Mouse (Mus musculus) cortical plate, adult 2 months (tissue): ENCODE results near the gene Agtrap. TPM values are rescaled to one million over a fixed set of nuclear protein-coding genes. Genes with fewer than 3 reads are reported as not detected.
A peak's percentile ranks its signal among the peaks of the same experiment; 100 is the strongest.

ENCODE experiments used
- H3K27ac ChIP-seq: fragments of 200-500 bp; 2 replicates; pipeline ENCODE4 v1.5.1; 2012; ENCODE audit warnings: low read length, control low read depth, inconsistent platforms; ENCODE audit not compliant: insufficient read depth
- H3K4me1 ChIP-seq: fragments of 200-500 bp; 2 replicates; pipeline ENCODE4 v1.6.1; 2011; ENCODE audit warnings: low read length; ENCODE audit not compliant: control insufficient read depth, insufficient read depth
- H3K4me3 ChIP-seq: fragments of 200-500 bp; 2 replicates; pipeline ENCODE4 v1.5.1; 2011; ENCODE audit warnings: mild to moderate bottlenecking, low read length, control low read depth; ENCODE audit not compliant: insufficient read depth
- CTCF ChIP-seq: fragments of 200-500 bp; IDR thresholded peaks from 2 replicates; pipeline ENCODE4 v1.5.1; 2011; ENCODE audit warnings: mild to moderate bottlenecking, control low read depth, low read length; ENCODE audit not compliant: insufficient read depth; ENCODE audit errors: extremely low read depth
- POLR2A ChIP-seq: fragments of 200-500 bp; IDR thresholded peaks from 2 replicates; pipeline ENCODE4 v1.6.1; 2011; ENCODE audit warnings: mild to moderate bottlenecking, low read length, control low read depth; ENCODE audit not compliant: insufficient read depth; ENCODE audit errors: extremely low read depth
- polyA plus RNA-seq: library from polyadenylated mRNA; depleted of rRNA; stranded (reverse); fragments of >200 nt; gene quantifications from 2 replicates; pipeline ENCODE4 v1.2.3, GENCODE M21; 2012

Gene Agtrap
- polyA plus RNA-seq, 1 experiment = 6.1 TPM

DNA sequence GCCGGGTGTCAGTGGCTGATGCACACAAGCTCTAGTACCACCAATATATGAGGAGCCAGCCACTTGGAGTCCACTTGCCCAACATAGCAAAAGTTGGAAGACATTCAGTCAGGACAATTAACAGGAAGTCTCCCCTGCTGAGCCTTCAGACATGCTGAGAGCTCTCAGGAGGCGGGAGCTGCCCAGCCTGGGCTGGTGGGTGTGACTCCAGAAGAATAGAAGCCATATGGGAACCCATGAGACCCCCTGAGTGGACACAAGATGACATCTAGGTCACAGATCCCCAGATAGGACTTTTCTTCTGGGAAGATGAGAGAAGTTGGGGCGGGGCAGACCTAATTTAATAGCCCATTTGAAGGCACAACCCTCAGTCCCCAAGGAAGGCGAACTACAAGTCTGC lies 1.3 kb upstream of the Agtrap start:
- Histone ChIP-seq H3K4me1 (no peaks in the 10 kb centered on the region), H3K27ac (no peak overlapping the region)
- no peak for TF ChIP-seq POLR2A
- no peak for TF ChIP-seq CTCF

DNA sequence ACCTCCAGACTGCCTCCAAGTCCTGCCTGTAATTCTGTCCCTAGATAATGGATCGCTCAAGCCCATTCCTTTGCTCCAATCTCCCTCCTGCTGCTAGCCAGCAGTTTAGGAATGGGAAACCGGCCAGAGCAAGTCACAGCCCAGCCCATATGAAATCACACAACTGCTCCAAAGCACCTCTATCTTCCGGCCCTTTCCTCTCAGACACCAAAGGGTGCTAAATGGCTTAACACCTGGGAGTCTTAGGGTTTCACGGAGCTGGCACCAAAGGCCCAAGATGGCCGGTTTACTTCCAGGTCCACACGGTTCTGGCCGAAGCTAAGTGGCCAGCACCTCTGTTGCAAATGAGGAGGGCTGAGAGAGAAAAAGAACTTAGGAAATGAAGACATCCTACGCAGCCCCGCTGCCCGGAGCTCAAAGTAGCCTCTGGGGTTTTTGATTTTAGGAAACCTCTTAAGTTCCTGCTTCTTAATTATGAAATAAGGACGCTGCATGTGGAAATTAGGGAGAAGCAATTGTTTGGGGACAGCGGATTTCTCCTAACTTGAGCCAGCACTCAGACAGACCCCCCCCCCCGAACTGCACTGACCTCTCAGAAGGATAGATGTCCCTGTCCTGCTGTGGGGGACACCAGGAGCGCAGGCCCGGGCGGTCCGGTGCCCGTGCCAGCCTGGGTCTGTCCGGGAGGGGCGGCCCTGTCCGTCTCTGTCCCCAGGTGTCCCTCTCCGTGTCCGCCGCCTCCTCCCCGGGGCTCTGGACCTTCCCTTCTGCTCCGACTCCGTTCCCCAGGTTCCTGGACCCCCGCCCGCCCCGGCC lies 532 bp downstream of the Agtrap start:
- Histone ChIP-seq H3K4me3 (peak overlapping the region; percentile 7), H3K4me1 (no peaks in the 10 kb centered on the region), H3K27ac (no peak overlapping the region)
- TF ChIP-seq CTCF (no peak), POLR2A (no peak)

More for the DNA sequence above, 1.3 kb upstream of the Agtrap start:
- H3K4me3 ChIP-seq = no peak overlapping the region

DNA sequence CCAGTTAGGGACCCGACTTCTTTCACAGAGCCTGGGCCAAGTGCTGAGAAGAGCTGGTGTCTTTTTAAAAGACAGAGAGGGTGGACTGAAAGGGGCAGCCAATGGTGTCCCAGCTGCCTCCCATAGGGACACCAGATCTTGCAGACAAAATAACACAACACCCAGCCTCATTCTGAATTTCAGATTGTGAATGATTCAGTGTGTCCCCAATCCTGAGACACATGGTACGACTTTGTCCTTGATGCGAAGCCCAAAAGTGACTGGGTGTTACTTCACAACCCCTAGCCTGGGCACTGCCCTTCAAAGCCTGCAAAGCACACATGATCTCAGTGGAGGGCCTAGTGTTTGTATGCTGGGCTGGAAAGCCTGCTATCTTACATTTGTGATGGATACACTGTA lies 1.9 kb downstream of the Agtrap start:
- H3K4me1 ChIP-seq = no peaks in the 10 kb centered on the region
- no peak overlapping the region for H3K27ac ChIP-seq
- TF ChIP-seq POLR2A = no peak
- TF ChIP-seq CTCF = no peak
- no peak overlapping the region for H3K4me3 ChIP-seq

DNA sequence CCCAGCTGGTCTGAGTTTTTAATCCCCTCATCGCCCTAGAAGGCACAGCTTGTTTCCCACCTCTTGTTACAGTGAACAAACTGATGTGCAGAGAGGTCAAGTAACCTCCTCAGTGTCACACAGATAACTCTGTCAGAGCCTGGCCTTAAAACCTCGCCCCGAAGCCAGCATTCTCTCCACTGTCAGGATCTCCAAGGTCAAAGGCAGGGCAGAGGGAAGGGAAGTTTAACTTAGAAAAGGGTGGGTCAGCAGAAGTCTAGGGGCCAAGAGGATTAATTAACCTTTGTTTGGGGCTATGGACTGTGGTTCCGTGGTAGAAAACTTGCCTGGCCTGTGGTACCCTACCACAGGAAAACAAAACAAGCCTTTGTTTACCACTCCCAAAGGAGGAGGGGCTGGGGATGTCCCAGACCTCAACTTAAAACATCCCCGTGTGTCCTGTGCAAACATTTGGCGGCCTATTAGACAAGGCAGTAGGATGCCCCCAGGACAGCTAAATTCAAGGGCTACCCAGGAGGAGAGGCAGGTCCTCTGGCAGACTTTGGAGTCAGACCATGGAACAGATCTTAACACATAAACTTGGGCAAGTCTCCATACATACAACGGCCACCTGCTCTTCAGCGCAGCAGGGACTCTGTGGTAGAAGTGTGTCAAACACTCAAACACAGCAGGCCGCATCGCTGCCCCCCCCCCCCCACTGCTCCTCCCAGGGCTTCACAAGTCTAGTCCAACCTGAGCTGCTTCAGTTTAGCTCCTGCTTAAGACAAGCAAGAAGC lies 2.5 kb downstream of the Agtrap start:
- no peak overlapping the region for H3K4me3 ChIP-seq
- H3K4me1 ChIP-seq = no peaks in the 10 kb centered on the region
- TF ChIP-seq CTCF (no peak), POLR2A (no peak)
- H3K27ac ChIP-seq = no peak overlapping the region

DNA sequence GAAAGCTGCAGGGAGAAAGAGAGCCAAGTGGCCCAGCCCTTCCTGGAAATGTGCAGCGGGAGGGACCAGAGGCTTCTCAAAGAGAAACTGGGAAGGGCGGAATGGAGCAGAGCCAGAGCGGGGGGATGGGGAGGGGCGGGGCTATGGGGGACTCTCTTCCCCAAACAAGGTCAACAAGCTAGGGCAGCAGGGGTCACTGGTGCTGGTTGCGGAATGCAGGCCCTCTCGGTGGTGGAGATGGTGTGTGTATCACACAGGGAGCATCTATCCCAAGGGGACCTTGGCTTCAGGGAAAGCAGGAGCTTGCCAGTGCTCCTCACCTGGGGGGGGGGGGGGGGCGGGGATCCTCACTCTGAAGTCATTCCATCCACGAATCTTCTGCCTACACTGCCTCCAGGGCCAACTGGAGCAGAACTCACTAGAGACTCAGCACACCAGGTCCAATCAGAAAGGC lies 3.5 kb downstream of the Agtrap start:
- no peak for TF ChIP-seq POLR2A
- TF ChIP-seq CTCF = no peak
- H3K4me1 ChIP-seq = no peaks in the 10 kb centered on the region
- H3K27ac ChIP-seq = no peak overlapping the region
- H3K4me3 ChIP-seq = no peak overlapping the region

DNA sequence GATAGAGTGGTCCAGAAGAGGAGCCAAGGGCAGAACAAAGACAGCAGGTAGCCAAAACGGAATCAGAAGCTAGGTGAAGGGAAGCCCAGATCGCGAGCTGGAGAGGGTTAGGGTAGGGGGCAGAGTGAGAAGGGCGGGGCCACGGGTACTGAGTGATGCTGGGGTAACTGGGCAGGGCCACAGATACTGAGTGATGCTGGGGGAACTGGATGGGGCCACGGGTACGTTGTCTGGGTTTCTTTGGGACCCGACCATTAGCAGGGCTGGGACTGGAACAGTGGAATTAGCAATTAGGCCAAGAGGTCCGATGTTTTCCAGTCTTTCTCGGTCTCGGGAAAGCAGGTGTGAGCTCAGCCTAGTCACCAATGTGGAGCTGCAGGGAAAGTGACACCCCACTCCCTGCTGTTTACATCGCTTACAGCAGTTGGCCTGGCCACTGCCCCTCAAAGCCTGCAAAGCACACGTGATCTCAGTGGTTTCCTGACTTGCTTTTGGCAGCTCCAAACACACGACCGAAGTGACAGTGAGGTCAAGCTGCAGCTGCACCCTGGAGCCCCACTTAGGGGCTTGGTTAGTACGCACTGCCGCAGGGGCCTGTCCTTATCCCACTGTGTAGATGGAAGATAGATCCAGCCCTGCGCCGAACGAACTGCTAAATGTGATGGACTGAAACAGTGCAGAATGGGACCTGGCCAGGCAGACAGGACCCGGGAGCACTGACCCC lies 4.5 kb downstream of the Agtrap start:
- TF ChIP-seq POLR2A (no peak), CTCF (no peak)
- H3K4me1 ChIP-seq = no peaks in the 10 kb centered on the region
- no peak overlapping the region for H3K27ac ChIP-seq
- no peak overlapping the region for H3K4me3 ChIP-seq

DNA sequence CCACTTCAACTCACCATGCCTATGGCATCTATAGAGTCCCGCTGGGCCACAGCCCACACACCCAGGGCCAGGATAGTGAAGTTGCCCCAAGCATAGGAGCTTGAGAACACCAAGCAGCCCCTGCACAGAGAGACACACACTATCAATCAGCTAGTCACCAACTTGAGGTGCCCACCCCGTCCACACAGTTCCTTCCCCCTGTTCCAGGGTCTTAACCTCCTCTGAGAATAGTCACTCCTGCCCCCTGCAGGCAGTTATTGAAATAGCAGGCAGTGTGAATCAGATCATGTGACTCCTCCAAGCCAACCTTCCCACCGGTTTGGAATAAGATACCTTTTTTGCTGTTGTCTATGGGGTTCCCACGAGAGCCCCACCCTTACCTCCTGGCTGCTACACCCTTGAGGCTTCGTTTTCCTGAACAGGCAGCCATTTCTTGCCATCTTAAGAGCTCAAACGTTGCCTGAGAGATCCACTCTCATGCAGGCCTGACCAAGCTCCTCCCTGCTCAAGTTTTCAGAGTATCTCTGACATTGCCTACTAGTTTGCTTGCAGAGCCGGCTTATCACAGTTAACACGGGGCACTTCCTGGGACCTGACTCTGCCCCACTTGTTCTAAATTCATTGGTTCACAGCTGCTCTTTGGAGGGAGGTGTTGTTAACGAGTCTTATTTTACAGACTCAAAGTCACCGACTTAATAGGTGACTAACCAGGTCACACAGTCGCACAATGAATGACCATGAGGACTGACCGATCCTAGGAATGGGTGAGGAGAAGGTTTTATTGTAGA lies 5.4 kb downstream of the Agtrap start:
- Histone ChIP-seq H3K27ac (no peak overlapping the region), H3K4me1 (no peaks in the 10 kb centered on the region), H3K4me3 (no peak overlapping the region)
- peak; percentile 62 for TF ChIP-seq CTCF
- no peak for TF ChIP-seq POLR2A

DNA sequence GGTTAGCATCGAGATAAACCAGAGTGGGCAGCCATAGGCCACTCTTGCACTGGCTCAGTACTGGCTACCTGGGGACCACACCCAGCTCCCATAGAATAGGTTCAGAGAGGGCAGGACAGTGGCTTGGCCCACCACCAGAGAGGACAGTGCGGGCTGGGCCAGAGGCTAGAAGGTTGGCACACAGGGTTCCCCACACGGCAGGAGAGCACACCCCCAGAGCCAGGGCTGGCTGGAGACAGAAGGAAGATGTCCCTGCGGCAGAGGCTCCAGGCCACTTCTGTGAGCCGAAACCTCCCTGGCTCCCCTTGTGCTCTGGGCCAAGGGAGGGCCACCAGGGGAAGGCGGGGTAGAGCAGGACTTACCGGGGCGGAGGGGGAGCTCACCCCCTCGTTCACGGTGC lies 6.6 kb downstream of the Agtrap start:
- Histone ChIP-seq H3K4me3 (no peak overlapping the region), H3K4me1 (no peaks in the 10 kb centered on the region), H3K27ac (no peak overlapping the region)
- TF ChIP-seq CTCF (no peak), POLR2A (no peak)

DNA sequence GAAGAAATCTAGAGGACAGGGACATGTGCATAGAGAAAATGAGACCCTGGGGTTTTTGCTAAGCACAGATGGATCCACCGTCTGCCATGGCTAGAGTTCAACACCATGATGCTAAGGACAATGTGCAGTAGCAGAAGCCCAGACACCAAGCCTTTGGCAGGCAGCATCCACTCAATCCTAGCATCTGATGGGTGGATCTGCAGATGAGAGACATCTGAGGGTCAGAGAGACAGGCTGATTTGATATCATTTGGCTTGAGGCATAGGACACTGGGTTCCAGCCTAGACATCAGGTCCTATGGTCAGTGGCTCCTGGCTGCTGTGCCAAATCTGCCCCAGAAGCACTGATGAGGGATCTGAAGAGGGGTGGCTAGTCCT lies 7.2 kb downstream of the Agtrap start:
- TF ChIP-seq POLR2A (no peak), CTCF (no peak)
- no peak overlapping the region for H3K4me3 ChIP-seq
- H3K27ac ChIP-seq = no peak overlapping the region
- H3K4me1 ChIP-seq = no peaks in the 10 kb centered on the region
